Mouse (Mus musculus) brain, adult 2 months (tissue): ENCODE data around the gene Vmn1r178.
"Not testable (repeated sequence)": the region's sequence is repeated elsewhere in the genome, so short reads cannot be mapped to it uniquely, and the experiment has no call there.

Experiments used
- DNase-seq: peaks from one replicate; pipeline ENCODE4 v3.0.0; 2011; ENCODE audit warnings: low read depth, low spot score

Gene Vmn1r178

GRCm38 (mm10) chr7:23891709-23892108 lies at the start of gene Vmn1r178:
Gene Vmn1r178, plus strand, starts transcription at chr7:23892009.
- no peak for DNase-seq

DNA sequence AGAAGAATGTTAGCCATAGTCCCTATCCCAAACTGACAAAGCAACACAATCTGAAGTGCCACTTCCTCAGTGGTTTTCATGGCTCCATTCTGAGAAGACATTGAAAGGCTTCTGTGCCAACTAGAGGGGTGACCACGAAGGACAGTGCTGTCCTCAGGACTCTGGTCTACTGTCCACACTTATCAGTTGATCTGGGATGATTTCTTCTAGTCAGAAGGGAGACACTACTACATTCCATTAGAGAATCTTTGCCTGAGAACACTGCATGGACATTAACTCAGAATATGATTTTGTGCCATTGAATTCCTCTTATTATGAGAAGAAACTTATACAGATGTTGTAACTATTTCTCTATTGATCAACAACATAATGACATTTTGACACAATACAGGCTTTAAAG lies 25.5 kb upstream of the Vmn1r178 start, which contains the start of gene Vmn1r177:
TSS of gene Vmn1r177 (minus strand) at position 101 of the 400 bp plus-strand sequence.
- not testable (repeated sequence) for DNase-seq

DNA sequence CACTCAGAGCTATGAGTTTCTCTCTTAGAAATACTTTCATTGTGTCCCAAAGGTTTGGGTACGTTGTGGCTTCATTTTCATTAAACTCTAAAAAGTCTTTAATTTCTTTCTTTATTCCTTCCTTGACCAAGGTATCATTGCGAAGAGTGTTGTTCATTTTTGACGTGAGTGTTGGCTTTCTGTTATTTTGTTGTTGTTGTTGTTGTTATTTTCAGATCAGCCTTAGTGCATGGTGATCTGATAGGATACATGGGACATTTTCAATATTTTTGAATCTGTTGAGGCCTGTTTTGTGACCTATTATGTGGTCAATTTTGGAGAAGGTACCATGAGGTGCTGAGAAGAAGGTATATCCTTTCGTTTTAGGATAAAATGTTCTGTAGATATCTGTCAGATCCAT lies 14.9 kb upstream of the Vmn1r178 start:
- DNase-seq: not testable (repeated sequence)

GRCm38 (mm10) chr7:23926678-23927077 lies 34.9 kb downstream of the Vmn1r178 start, which contains the start of gene Vmn1r179:
Gene Vmn1r179, plus strand, starts transcription at chr7:23926978.
- no peak for DNase-seq
